Mouse (Mus musculus) v-Abl transformed pro-B cells (cell line): ENCODE measurements at regions not wholly inside any gene's neighbourhood (a gene's known extent, or its start where the extent isn't known, plus 50 kb on each side); places are given as distances from the start of the nearest gene placed in this dataset.

ENCODE experiments used
- in situ Hi-C, 2 experiments: fragments of 400-800 bp; cut with MboI; formaldehyde crosslinking; loops; one replicate each; pipeline ENCODE4 v1.15.1; 2025; ENCODE audit not compliant: unreplicated experiment in 2 of 2

GRCm38 (mm10) chr1:63856366-63856765, 87.3 kb upstream of the 4933402D24Rik start:
- in situ Hi-C loops: no loop called here

GRCm38 (mm10) chr1:63854794-63855193, 85.7 kb upstream of the 4933402D24Rik start:
- in situ Hi-C loops: no loop called here

GRCm38 (mm10) chr1:63851476-63852094, 82.5 kb upstream of the 4933402D24Rik start:
- in situ Hi-C loops: no loop called here

- in situ Hi-C loops: no loop called here
These were observed 81.2 kb upstream of the 4933402D24Rik start for GRCm38 (mm10) chr1:63850262-63850661.

- in situ Hi-C loops: no loop called here
These were observed 59.2 kb upstream of the 4933402D24Rik start for GRCm38 (mm10) chr1:63828174-63828844.

GRCm38 (mm10) chr1:63820614-63821270, 51.7 kb upstream of the 4933402D24Rik start:
- in situ Hi-C loops: no loop called here

- in situ Hi-C loops: no loop called here
These were observed 50.6 kb upstream of the 4933402D24Rik start for GRCm38 (mm10) chr1:63819536-63820254.
